Mouse (Mus musculus) liver, adult 2 months (tissue): Measurements from ENCODE around the gene Epha8. TPM values are rescaled to one million over a fixed set of nuclear protein-coding genes. Genes with fewer than 3 reads are reported as not detected.

Experiments used
- DNase-seq: peaks from one replicate; pipeline ENCODE4 v3.0.0-alpha.2; 2011; ENCODE audit warnings: low read depth, low spot score; ENCODE audit errors: extremely low read depth
- H3K27ac ChIP-seq: fragments of 200-500 bp; replicated peaks from 2 replicates; pipeline ENCODE4 v1.5.1; 2012; ENCODE audit warnings: low read depth, mild to moderate bottlenecking, control low read depth, inconsistent platforms, low read length; ENCODE audit not compliant: insufficient read depth
- H3K27me3 ChIP-seq: fragments of 200-500 bp; 2 replicates; pipeline ENCODE4 v1.6.1; 2012; ENCODE audit warnings: mild to moderate bottlenecking, moderate library complexity, low read length, inconsistent platforms; ENCODE audit not compliant: control insufficient read depth, insufficient read depth
- H3K36me3 ChIP-seq: fragments of 200-500 bp; 2 replicates; pipeline ENCODE4 v1.6.1; 2012; ENCODE audit warnings: low read length, inconsistent platforms; ENCODE audit not compliant: control insufficient read depth, insufficient read depth
- H3K4me1 ChIP-seq: fragments of 200-500 bp; 2 replicates; pipeline ENCODE4 v1.6.1; 2011; ENCODE audit warnings: low read length; ENCODE audit not compliant: control insufficient read depth, insufficient read depth
- H3K4me3 ChIP-seq: fragments of 200-500 bp; 2 replicates; pipeline ENCODE4 v1.5.1; 2011; ENCODE audit warnings: low read depth, mild to moderate bottlenecking, control low read depth, low read length, moderate library complexity; ENCODE audit not compliant: insufficient read depth
- H3K79me2 ChIP-seq: fragments of 200-500 bp; 2 replicates; pipeline ENCODE4 v1.6.1; 2012; ENCODE audit warnings: inconsistent platforms, mild to moderate bottlenecking, low read length, moderate library complexity; ENCODE audit not compliant: control insufficient read depth, insufficient read depth
- H3K9ac ChIP-seq: fragments of 200-500 bp; 2 replicates; pipeline ENCODE4 v1.6.1; 2012; ENCODE audit warnings: low read depth, mild to moderate bottlenecking, control low read depth, inconsistent platforms, low read length
- CTCF ChIP-seq: fragments of 200-500 bp; IDR thresholded peaks from 2 replicates; pipeline ENCODE4 v1.5.1; 2011; ENCODE audit warnings: low read depth, low read length, control low read depth
- POLR2A ChIP-seq: fragments of 200-500 bp; IDR thresholded peaks from 2 replicates; pipeline ENCODE4 v1.6.1; 2011; ENCODE audit warnings: low read length, control low read depth; ENCODE audit not compliant: insufficient read depth; ENCODE audit errors: extremely low read depth
- WGBS: fragments of 180-500 bp; shearing (Covaris S2); methylation state at CpG from one replicate; pipeline ENCODE4 v1.1.7; 2018; 5-methylcytosine and 5-hydroxymethylcytosine counted together
- polyA plus RNA-seq: library from polyadenylated mRNA; depleted of rRNA; stranded (reverse); fragments of >200 nt; gene quantifications from 2 replicates; pipeline ENCODE4 v1.2.3, GENCODE M21; 2012; rRNA removed
- total RNA-seq: library from RNA; depleted of rRNA; stranded (reverse); fragments of >200 nt; gene quantifications from 2 replicates; pipeline ENCODE4 v1.2.3, GENCODE M21; 2014; rRNA removed

Epha8 gene
- total and polyA plus RNA-seq, 2 experiments, result not detected

DNA sequence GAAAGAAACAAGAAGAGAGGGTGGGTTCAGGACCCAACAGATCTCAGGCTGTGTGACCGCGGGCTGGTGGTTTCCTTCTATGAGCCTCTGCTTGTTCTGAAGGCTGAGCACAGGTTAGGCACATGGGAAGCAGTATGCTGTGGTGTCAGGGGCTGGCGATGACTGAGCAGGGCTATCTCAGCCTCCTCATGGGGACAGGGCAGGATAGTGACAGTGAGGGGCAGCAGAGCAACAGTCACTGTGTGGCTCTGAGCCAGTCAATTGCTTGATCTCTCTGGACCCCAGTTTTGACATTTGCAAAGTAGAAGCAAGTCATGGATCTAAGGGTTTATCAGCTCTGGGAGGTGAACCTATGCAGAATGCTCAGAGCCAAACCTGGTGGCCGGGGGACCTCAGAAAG is 65.5 kb downstream of the Epha8 start:
- Histone ChIP-seq H3K4me1 (no peaks in the 10 kb centered on the region), H3K79me2 (no peaks in the 10 kb centered on the region), H3K4me3 (peak overlapping the region; percentile 25), H3K27ac (peak overlapping the region; percentile 46), H3K27me3 (no peaks in the 10 kb centered on the region), H3K36me3 (no peaks in the 10 kb centered on the region), H3K9ac (peak overlapping the region; percentile 29; the same call in 1 of the 2 replicates)
- TF ChIP-seq POLR2A (no peak), CTCF (no peak)
- 84% methylated on average over 4 of the region's 4 CpGs for WGBS
- no peak for DNase-seq

DNA sequence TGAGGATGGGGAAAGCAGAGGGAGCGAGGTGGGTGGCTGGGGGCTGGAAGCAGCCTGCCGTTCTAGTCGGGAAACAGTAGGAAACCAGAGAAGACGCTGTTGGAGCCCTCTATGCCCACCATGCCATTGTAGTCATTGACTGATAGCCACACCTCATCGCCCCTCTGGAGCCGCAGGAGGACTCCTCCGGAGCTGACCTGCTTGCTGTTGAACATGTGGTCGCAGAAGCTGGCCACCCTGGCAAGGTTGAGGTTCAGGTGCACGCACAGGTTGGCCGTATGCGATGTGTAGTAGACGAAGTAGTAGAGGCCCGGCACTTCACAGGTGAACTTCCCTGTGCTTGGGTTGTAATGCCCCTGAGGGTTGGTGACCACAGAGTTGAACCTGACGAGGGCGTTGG is 66.6 kb downstream of the Epha8 start:
- no peaks in the 10 kb centered on the region for H3K4me1 ChIP-seq
- no peaks in the 10 kb centered on the region for H3K27me3 ChIP-seq
- peak overlapping the region; percentile 46 for H3K9ac ChIP-seq
- WGBS, result 84% methylated on average over 15 of the region's 15 CpGs
- DNase-seq, result no peak
- TF ChIP-seq POLR2A, result no peak
- no peak for TF ChIP-seq CTCF
- peak overlapping the region; percentile 36 for H3K4me3 ChIP-seq
- no peaks in the 10 kb centered on the region for H3K36me3 ChIP-seq
- peak overlapping the region; percentile 40 for H3K27ac ChIP-seq
- H3K79me2 ChIP-seq, result no peaks in the 10 kb centered on the region

GRCm38 (mm10) chr4:136887714-136888113 is 68.9 kb downstream of the Epha8 start:
- H3K4me3 ChIP-seq, result no peak overlapping the region
- 40% methylated on average over 5 of the region's 5 CpGs for WGBS

GRCm38 (mm10) chr4:136886101-136886500 is 70.5 kb downstream of the Epha8 start, which contains the start of gene C1qb:
Gene C1qb (minus strand): TSS chr4:136886187.
- peak within 1 kb of the TSS; percentile 23 for H3K4me3 ChIP-seq
- no peaks in the 10 kb centered on the region for H3K36me3 ChIP-seq
- H3K79me2 ChIP-seq, result no peaks in the 10 kb centered on the region
- no peaks in the 10 kb centered on the region for H3K27me3 ChIP-seq
- peak within 1 kb of the TSS; percentile 46 for H3K27ac ChIP-seq
- peak within 1 kb of the TSS; percentile 3; the same call in 1 of the 2 replicates for H3K9ac ChIP-seq
- TF ChIP-seq CTCF, result no peak
- TF ChIP-seq POLR2A, result no peak
- WGBS, result 73% methylated on average over 7 of the region's 7 CpGs
- H3K4me1 ChIP-seq, result no peaks in the 10 kb centered on the region
- peak; percentile 60 for DNase-seq

More at GRCm38 (mm10) chr4:136887714-136888113, 68.9 kb downstream of the Epha8 start:
- TF ChIP-seq POLR2A, result no peak
- Histone ChIP-seq H3K27ac (no peak overlapping the region), H3K9ac (no peak overlapping the region), H3K4me1 (no peaks in the 10 kb centered on the region), H3K36me3 (no peaks in the 10 kb centered on the region), H3K27me3 (no peaks in the 10 kb centered on the region), H3K79me2 (no peaks in the 10 kb centered on the region)
- no peak for DNase-seq

Other genes with a start within 250 kb of the Epha8 start
- gene Ephb2, start 120.8 kb downstream of the Epha8 start, total RNA-seq, result 0.20 and 0.37 TPM in 2 replicates
- gene Ephb2, start 120.8 kb downstream of the Epha8 start, polyA plus RNA-seq, result 0.18 and 0.27 TPM in 2 replicates
- gene C1qb, start 70.6 kb downstream of the Epha8 start, total RNA-seq, result 64.7 and 68.4 TPM in 2 replicates
- gene C1qb, start 70.6 kb downstream of the Epha8 start, polyA plus RNA-seq, result 56.7 and 88.8 TPM in 2 replicates
- gene C1qc, start 63.8 kb downstream of the Epha8 start, total RNA-seq, result 82.9 and 89.6 TPM in 2 replicates
- 66.3 and 104 TPM in 2 replicates for gene C1qc, start 63.8 kb downstream of the Epha8 start, polyA plus RNA-seq
- gene C1qa, start 58.0 kb downstream of the Epha8 start, total RNA-seq, result 76.5 and 86.2 TPM in 2 replicates
- 47.3 and 76.4 TPM in 2 replicates for gene C1qa, start 58.0 kb downstream of the Epha8 start, polyA plus RNA-seq
- gene Zbtb40, start 92.0 kb upstream of the Epha8 start, total RNA-seq, result 2.5 and 5.7 TPM in 2 replicates
- gene Zbtb40, start 92.0 kb upstream of the Epha8 start, polyA plus RNA-seq, result 3.9 and 5.1 TPM in 2 replicates